16 mouse cellular contexts compared by ENCODE assay signal in genomic region chr14:104537494-104538107, GRCm38 (mm10). TPM values are rescaled to one million over a fixed set of nuclear protein-coding genes. Genes with fewer than 3 reads are reported as not detected.
A peak's percentile ranks its signal among the peaks of the same experiment; 100 is the strongest.
DNase-seq lines count a peak whose midpoint lies in the region; ATAC-seq and TF ChIP-seq lines count a peak whose summit lies in the region.
"Had no signal": no experiment of that assay in that cellular context is flagged by ENCODE, and none has a peak within 500 bp of the region (broad histone marks: within the 10 kb centered on the region; RNA-seq: fewer than 3 reads in every experiment).

No protein-coding gene starts in this region.

- H3K27me3 ChIP-seq in kidney, embryonic 15.5 days: no peaks in the 10 kb centered on the region
- peaks cover 4% of the 10 kb centered on the region; the same call in 1 of the 2 replicates for H3K27me3 ChIP-seq in forebrain, embryonic 12.5 days
- no peaks in the 10 kb centered on the region for H3K27me3 ChIP-seq in forebrain, postnatal 0 days (ENCODE audit: insufficient read depth, low read length)
- no peaks in the 10 kb centered on the region for H3K27me3 ChIP-seq in midbrain, embryonic 15.5 days (replicated peaks)
- H3K27me3 ChIP-seq: embryonic facial prominence, embryonic 13.5 days; limb, embryonic 15.5 days had no signal

- intact Hi-C loops in left cerebral cortex, adult 2 months (cut with DNase I): no loop called here

- no peak overlapping the region for H3K27ac ChIP-seq in kidney, embryonic 15.5 days
- no peak overlapping the region for H3K27ac ChIP-seq in forebrain, embryonic 12.5 days
- no peak overlapping the region for H3K27ac ChIP-seq in forebrain, postnatal 0 days (ENCODE audit: low read depth, low read length)
- H3K27ac ChIP-seq in midbrain, embryonic 15.5 days: no peak overlapping the region
- no peak overlapping the region for H3K27ac ChIP-seq in left cerebral cortex, adult 2 months
- H3K27ac ChIP-seq: embryonic facial prominence, embryonic 13.5 days; limb, embryonic 15.5 days had no signal

- H3K9ac ChIP-seq in kidney, embryonic 15.5 days: no peak overlapping the region
- no peak overlapping the region for H3K9ac ChIP-seq in forebrain, embryonic 12.5 days
- H3K9ac ChIP-seq in forebrain, postnatal 0 days: no peak overlapping the region
- H3K9ac ChIP-seq in midbrain, embryonic 15.5 days: no peak overlapping the region
- H3K9ac ChIP-seq: embryonic facial prominence, embryonic 13.5 days; limb, embryonic 15.5 days; lung, embryonic 14.5 days had no signal

- no peak for DNase-seq in kidney, postnatal 10 days
- no peak for DNase-seq in forebrain, postnatal 0 days
- no peak for DNase-seq in left cerebral cortex, adult 11 months (ENCODE audit: low spot score)
- no peak for DNase-seq in left cerebral cortex, adult 2 months (ENCODE audit: extremely low spot score in 1 of 2, low spot score in 2 of 2)
- no peak for DNase-seq in left cerebral cortex, adult 18-20 months (ENCODE audit: low spot score in 2 of 2)
- DNase-seq: adrenal gland, adult 8-10 months; kidney, adult 8-10 months; lung, embryonic 14.5 days; right cerebral cortex, postnatal 25 days; thymus, adult 2 months had no signal

- 0 out of 2 replicates have a peak, but pooled peaks cover 5% of the 10 kb centered on the region for H3K4me1 ChIP-seq in kidney, embryonic 15.5 days
- H3K4me1 ChIP-seq in forebrain, embryonic 12.5 days: peaks cover 14% of the 10 kb centered on the region
- H3K4me1 ChIP-seq in forebrain, postnatal 0 days (ENCODE audit: insufficient read depth): no peaks in the 10 kb centered on the region
- H3K4me1 ChIP-seq in midbrain, embryonic 15.5 days: peaks cover 8% of the 10 kb centered on the region
- H3K4me1 ChIP-seq: limb, embryonic 15.5 days; megakaryocyte, embryonic 14.5 days had no signal

- no peaks in the 10 kb centered on the region for H3K9me3 ChIP-seq in kidney, embryonic 15.5 days (replicated peaks)
- no peaks in the 10 kb centered on the region for H3K9me3 ChIP-seq in forebrain, embryonic 12.5 days
- H3K9me3 ChIP-seq in forebrain, postnatal 0 days (ENCODE audit: low read length): no peaks in the 10 kb centered on the region
- no peaks in the 10 kb centered on the region for H3K9me3 ChIP-seq in midbrain, embryonic 15.5 days
- H3K9me3 ChIP-seq: embryonic facial prominence, embryonic 13.5 days; limb, embryonic 15.5 days; megakaryocyte, embryonic 14.5 days had no signal

- no peak overlapping the region for H3K4me2 ChIP-seq in kidney, embryonic 15.5 days
- no peak overlapping the region for H3K4me2 ChIP-seq in forebrain, embryonic 12.5 days
- peak overlapping the region; percentile 6; the same call in 1 of the 2 replicates for H3K4me2 ChIP-seq in forebrain, postnatal 0 days (ENCODE audit: low read depth)
- H3K4me2 ChIP-seq in midbrain, embryonic 15.5 days: no peak overlapping the region
- H3K4me2 ChIP-seq: embryonic facial prominence, embryonic 13.5 days; limb, embryonic 15.5 days; lung, embryonic 14.5 days had no signal

- no peak overlapping the region for H3K4me3 ChIP-seq in kidney, embryonic 15.5 days (replicated peaks)
- no peak overlapping the region for H3K4me3 ChIP-seq in forebrain, embryonic 12.5 days (replicated peaks)
- H3K4me3 ChIP-seq in forebrain, postnatal 0 days (ENCODE audit: low read depth, low read length): no peak overlapping the region
- H3K4me3 ChIP-seq in midbrain, embryonic 15.5 days: no peak overlapping the region
- no peak overlapping the region for H3K4me3 ChIP-seq in left cerebral cortex, adult 2 months
- H3K4me3 ChIP-seq: embryonic facial prominence, embryonic 13.5 days; limb, embryonic 15.5 days; megakaryocyte, embryonic 14.5 days had no signal

- TF ChIP-seq CTCF in forebrain, postnatal 0 days (IDR thresholded peaks at IDR 0.05; ENCODE audit: low read depth): no peak
- TF ChIP-seq CTCF in left cerebral cortex, adult 2 months (IDR thresholded peaks at IDR 0.05): no peak

- WGBS in kidney, embryonic 15.5 days: 37% methylated on average over 5 of the region's 5 CpGs
- 26% methylated on average over 5 of the region's 5 CpGs for WGBS in forebrain, embryonic 12.5 days
- WGBS in forebrain, postnatal 0 days: 12% methylated on average over 5 of the region's 5 CpGs
- 23% methylated on average over 5 of the region's 5 CpGs for WGBS in midbrain, embryonic 15.5 days

- peak; percentile 89 for ATAC-seq in kidney, embryonic 15.5 days (replicated peaks; ENCODE audit: low FRiP score)
- peak; percentile 70; the same call in 1 of the 2 replicates for ATAC-seq in forebrain, embryonic 12.5 days (ENCODE audit: low FRiP score)
- ATAC-seq in forebrain, postnatal 0 days: peak; percentile 81
- peak; percentile 80 for ATAC-seq in midbrain, embryonic 15.5 days (replicated peaks)

- H3K36me3 ChIP-seq in kidney, embryonic 15.5 days: no peaks in the 10 kb centered on the region
- no peaks in the 10 kb centered on the region for H3K36me3 ChIP-seq in forebrain, embryonic 12.5 days (replicated peaks)
- no peaks in the 10 kb centered on the region for H3K36me3 ChIP-seq in forebrain, postnatal 0 days (ENCODE audit: insufficient read depth)
- no peaks in the 10 kb centered on the region for H3K36me3 ChIP-seq in midbrain, embryonic 15.5 days (replicated peaks)
- H3K36me3 ChIP-seq: embryonic facial prominence, embryonic 13.5 days; limb, embryonic 15.5 days had no signal

RNA-seq across cellular contexts. Expression of gene Rnf219, which starts 15.2 kb away (rescaled TPM):
- 28.3 and 29.1 TPM in 2 replicates for polyA plus RNA-seq in kidney, embryonic 15.5 days (2015; fragmentation: Nextera tagmentation; extraction: Ambion mirVana)
- 32.6 and 39.3 TPM in 2 replicates for polyA plus RNA-seq in forebrain, embryonic 12.5 days (2016; fragmentation: Nextera tagmentation; extraction: Ambion mirVana)
- total RNA-seq in forebrain, postnatal 0 days (2014; rRNA removed): 12.0 and 12.8 TPM in 2 replicates
- 10.5 and 17.9 TPM in 2 replicates for polyA plus RNA-seq in forebrain, postnatal 0 days (2015; fragmentation: Nextera tagmentation; extraction: Ambion mirVana)
- 31.9 and 34.6 TPM in 2 replicates for polyA plus RNA-seq in midbrain, embryonic 15.5 days (2015; fragmentation: Nextera tagmentation; extraction: Ambion mirVana)
- 10 to 100 TPM; 16.8 to 18.3 TPM for total RNA-seq in left cerebral cortex, adult 2 months (2021)
- 10 to 100 TPM; 16.3 to 17.0 TPM for total RNA-seq in left cerebral cortex, adult 18-20 months (2021)
